Mouse (Mus musculus) lung, postnatal 0 days (tissue): Measurements from ENCODE around the gene Ldb3. TPM values are rescaled to one million over a fixed set of nuclear protein-coding genes. Genes with fewer than 3 reads are reported as not detected.

ENCODE experiments used
- ATAC-seq: fragments of 200-750 bp; cut with Nextera tagmentation; 2 replicates; pipeline ENCODE4 v1.8.0; 2017; ENCODE audit warnings: moderate library complexity
- DNase-seq: peaks from one replicate; pipeline ENCODE4 v3.0.0-alpha.2; 2016; ENCODE audit warnings: low spot score
- H3K27ac ChIP-seq: fragments of 300-500 bp; sonication (generic); 2 replicates; pipeline ENCODE4 v1.5.1; 2014; ENCODE audit warnings: antibody characterized with exemption, mild to moderate bottlenecking, low read length, mixed read lengths
- H3K27me3 ChIP-seq: fragments of 300-500 bp; sonication (generic); replicated peaks from 2 replicates; pipeline ENCODE4 v1.6.1; 2014; ENCODE audit warnings: low read length, mixed read lengths; ENCODE audit not compliant: insufficient read depth
- H3K36me3 ChIP-seq: fragments of 300-500 bp; sonication (generic); 2 replicates; pipeline ENCODE4 v1.6.1; 2014; ENCODE audit warnings: low read length, mixed read lengths; ENCODE audit not compliant: insufficient read depth
- H3K4me1 ChIP-seq: fragments of 300-500 bp; sonication (generic); 2 replicates; pipeline ENCODE4 v1.6.1; 2014; ENCODE audit warnings: antibody characterized with exemption, low read depth, low read length, mixed read lengths; ENCODE audit not compliant: insufficient read depth
- H3K4me2 ChIP-seq: fragments of 300-500 bp; sonication (generic); replicated peaks from 2 replicates; pipeline ENCODE4 v1.6.1; 2014; ENCODE audit warnings: low read depth, mild to moderate bottlenecking, low read length, moderate library complexity, mixed read lengths
- H3K4me3 ChIP-seq: fragments of 300-500 bp; sonication (generic); 2 replicates; pipeline ENCODE4 v1.5.1; 2014; ENCODE audit warnings: low read depth, low read length
- H3K9ac ChIP-seq: fragments of 300-500 bp; sonication (generic); replicated peaks from 2 replicates; pipeline ENCODE4 v1.6.1; 2014; ENCODE audit warnings: low read depth, mild to moderate bottlenecking
- H3K9me3 ChIP-seq: fragments of 300-500 bp; sonication (generic); 2 replicates; pipeline ENCODE4 v1.6.1; 2016; ENCODE audit warnings: low read length, mixed read lengths
- CTCF ChIP-seq: IDR thresholded peaks from 2 replicates; pipeline ENCODE4 v1.5.1; 2016; ENCODE audit warnings: antibody characterized with exemption, mild to moderate bottlenecking
- EP300 ChIP-seq: IDR thresholded peaks from 2 replicates; pipeline ENCODE4 v1.6.1; 2016; ENCODE audit warnings: antibody characterized with exemption, mild to moderate bottlenecking, control low read depth
- WGBS: fragments of 180-500 bp; shearing (Covaris S2); extraction: QIAGEN DNeasy Blood & Tissue Kit; methylation state at CpG from one replicate; pipeline ENCODE4 v1.1.7; 2014; 5-methylcytosine and 5-hydroxymethylcytosine counted together
- polyA plus RNA-seq: library from polyadenylated mRNA; unstranded; fragments of >200 nt; fragmentation: Nextera tagmentation; extraction: Ambion mirVana; gene quantifications from 2 replicates; pipeline ENCODE4 v1.2.1, GENCODE M21; 2015

Gene Ldb3
- polyA plus RNA-seq, 1 experiment from 2014 or later, result 2.6 TPM

GRCm38 (mm10) chr14:34571610-34572387 is 16.7 kb downstream of the Ldb3 start:
- DNase-seq (no peak), ATAC-seq (no peak)
- no peak overlapping the region for H3K4me2 ChIP-seq
- H3K27me3 ChIP-seq, result no peaks in the 10 kb centered on the region; the same call in 1 of the 2 replicates
- no peak overlapping the region for H3K4me3 ChIP-seq
- H3K4me1 ChIP-seq, result no peaks in the 10 kb centered on the region
- H3K27ac ChIP-seq, result no peak overlapping the region
- H3K9me3 ChIP-seq, result no peaks in the 10 kb centered on the region
- WGBS, result 80% methylated on average over 17 of the region's 17 CpGs
- no peaks in the 10 kb centered on the region for H3K36me3 ChIP-seq
- H3K9ac ChIP-seq, result no peak overlapping the region
- TF ChIP-seq EP300 (no peak), CTCF (no peak)

GRCm38 (mm10) chr14:34570903-34571302 is 17.6 kb downstream of the Ldb3 start:
- Histone ChIP-seq H3K4me2 (no peak overlapping the region), H3K4me1 (no peaks in the 10 kb centered on the region), H3K27ac (no peak overlapping the region), H3K9me3 (no peaks in the 10 kb centered on the region), H3K27me3 (no peaks in the 10 kb centered on the region; the same call in 1 of the 2 replicates), H3K9ac (no peak overlapping the region), H3K36me3 (no peaks in the 10 kb centered on the region), H3K4me3 (no peak overlapping the region)
- ATAC-seq, result no peak
- TF ChIP-seq EP300, result no peak
- no peak for TF ChIP-seq CTCF
- 71% methylated on average over 4 of the region's 4 CpGs for WGBS
- no peak for DNase-seq

- Histone ChIP-seq H3K27me3 (no peaks in the 10 kb centered on the region; the same call in 1 of the 2 replicates), H3K36me3 (no peaks in the 10 kb centered on the region), H3K4me3 (0 out of 2 replicates have a peak overlapping the region, but pooled peaks have one; percentile 17), H3K4me2 (peak overlapping the region; percentile 49), H3K9me3 (no peaks in the 10 kb centered on the region), H3K27ac (no peak overlapping the region), H3K9ac (no peak overlapping the region), H3K4me1 (no peaks in the 10 kb centered on the region)
- DNase-seq (peak; percentile 83), ATAC-seq (peak; percentile 62)
- under 1% methylated on average over 6 of the region's 6 CpGs for WGBS
- TF ChIP-seq EP300 (no peak), CTCF (peak; percentile 84)
Measured at GRCm38 (mm10) chr14:34570294-34570693, 18.2 kb downstream of the Ldb3 start.

- Histone ChIP-seq H3K4me1 (no peaks in the 10 kb centered on the region), H3K27me3 (no peaks in the 10 kb centered on the region; the same call in 1 of the 2 replicates), H3K9ac (no peak overlapping the region), H3K4me2 (peak overlapping the region; percentile 49), H3K4me3 (peak overlapping the region; percentile 17; the same call in 1 of the 2 replicates), H3K36me3 (no peaks in the 10 kb centered on the region), H3K9me3 (no peaks in the 10 kb centered on the region), H3K27ac (no peak overlapping the region)
- WGBS, result 27% methylated on average over 27 of the region's 27 CpGs
- ATAC-seq, result no peak
- TF ChIP-seq CTCF (no peak), EP300 (no peak)
- DNase-seq, result no peak
Measured at GRCm38 (mm10) chr14:34569534-34570194, 18.8 kb downstream of the Ldb3 start.

GRCm38 (mm10) chr14:34568626-34569025 is 19.9 kb downstream of the Ldb3 start:
- WGBS, result 85% methylated on average over 4 of the region's 4 CpGs
- ATAC-seq (no peak), DNase-seq (no peak)
- Histone ChIP-seq H3K36me3 (no peaks in the 10 kb centered on the region), H3K27me3 (no peaks in the 10 kb centered on the region; the same call in 1 of the 2 replicates), H3K9ac (no peak overlapping the region), H3K27ac (no peak overlapping the region), H3K4me2 (no peak overlapping the region), H3K9me3 (no peaks in the 10 kb centered on the region), H3K4me1 (no peaks in the 10 kb centered on the region), H3K4me3 (no peak overlapping the region)
- TF ChIP-seq EP300 (no peak), CTCF (no peak)

GRCm38 (mm10) chr14:34567697-34568096 is 20.8 kb downstream of the Ldb3 start:
- 58% methylated on average over 5 of the region's 5 CpGs for WGBS
- no peak overlapping the region for H3K4me3 ChIP-seq
- TF ChIP-seq CTCF, result no peak
- TF ChIP-seq EP300, result no peak
- no peaks in the 10 kb centered on the region; the same call in 1 of the 2 replicates for H3K27me3 ChIP-seq
- H3K36me3 ChIP-seq, result no peaks in the 10 kb centered on the region
- H3K4me2 ChIP-seq, result no peak overlapping the region
- no peak overlapping the region for H3K27ac ChIP-seq
- ATAC-seq, result no peak
- H3K9ac ChIP-seq, result no peak overlapping the region
- no peaks in the 10 kb centered on the region for H3K4me1 ChIP-seq
- no peaks in the 10 kb centered on the region for H3K9me3 ChIP-seq
- DNase-seq, result no peak
